Mouse (Mus musculus): ENCODE data around the gene Lce3d.

Gene Lce3d

GRCm38 (mm10) chr3:92957090-92957489 lies at the start of gene Lce3d:
Gene Lce3d (plus strand): TSS chr3:92957390.
- DNase-seq (ENCODE audit: extremely low spot score) = no peak

GRCm38 (mm10) chr3:92907571-92907970 lies 49.6 kb upstream of the Lce3d start:
- DNase-seq (ENCODE audit: extremely low spot score) = peak; percentile 15

- DNase-seq (ENCODE audit: extremely low spot score) = no peak
Observed at GRCm38 (mm10) chr3:92920364-92920763, 36.8 kb upstream of the Lce3d start.

- no peak for DNase-seq (ENCODE audit: extremely low spot score)
Observed at GRCm38 (mm10) chr3:92926130-92926529, 31.1 kb upstream of the Lce3d start, which contains the start of gene Lce3a. Gene Lce3a (minus strand): TSS chr3:92926230.

- DNase-seq (ENCODE audit: extremely low spot score) = no peak
Observed at GRCm38 (mm10) chr3:92932679-92933078, 24.5 kb upstream of the Lce3d start, which contains the start of gene Lce3b. Gene Lce3b (plus strand): TSS chr3:92932979.

GRCm38 (mm10) chr3:92944186-92944585 lies 13.0 kb upstream of the Lce3d start, which contains the start of gene Lce3c:
Gene Lce3c (plus strand): TSS chr3:92944486.
- no peak for DNase-seq (ENCODE audit: extremely low spot score)

- no peak for DNase-seq (ENCODE audit: extremely low spot score)
Observed at GRCm38 (mm10) chr3:92966761-92967160, 9.6 kb downstream of the Lce3d start, which contains the start of gene Lce3e. Gene Lce3e (plus strand): TSS chr3:92967061.

GRCm38 (mm10) chr3:92978484-92978883 lies 21.3 kb downstream of the Lce3d start:
- DNase-seq (ENCODE audit: extremely low spot score) = no peak

GRCm38 (mm10) chr3:92991926-92992325 lies 34.7 kb downstream of the Lce3d start, which contains the start of gene Lce3f:
Gene Lce3f (plus strand): TSS chr3:92992226.
- DNase-seq (ENCODE audit: extremely low spot score) = no peak

- DNase-seq (ENCODE audit: extremely low spot score) = peak; percentile 69
Observed at GRCm38 (mm10) chr3:92998691-92999090, 41.5 kb downstream of the Lce3d start.

GRCm38 (mm10) chr3:93000621-93001020 lies 43.4 kb downstream of the Lce3d start:
- no peak for DNase-seq (ENCODE audit: extremely low spot score)

- DNase-seq (ENCODE audit: extremely low spot score) = no peak
Observed at GRCm38 (mm10) chr3:93002843-93003242, 45.7 kb downstream of the Lce3d start.

Data from embryo, embryonic 9.5 days (tissue).